ENCODE assay signal across 9 mouse cellular contexts in genomic region chr11:119863421-119863821, GRCm38 (mm10). TPM values are rescaled to one million over a fixed set of nuclear protein-coding genes. Genes with fewer than 3 reads are reported as not detected.
A peak's percentile ranks its signal among the peaks of the same experiment; 100 is the strongest.
DNase-seq lines count a peak whose midpoint lies in the region; ATAC-seq and TF ChIP-seq lines count a peak whose summit lies in the region.
"Had no signal": no experiment of that assay in that cellular context is flagged by ENCODE, and none has a peak within 500 bp of the region (broad histone marks: within the 10 kb centered on the region; RNA-seq: fewer than 3 reads in every experiment).

No protein-coding gene starts in this region.

- no peak overlapping the region for H3K4me2 ChIP-seq in heart, embryonic 11.5 days
- H3K4me2 ChIP-seq in intestine, embryonic 15.5 days (replicated peaks): no peak overlapping the region

- H3K27me3 ChIP-seq in heart, embryonic 11.5 days (ENCODE audit: control insufficient read depth, insufficient read depth, low read length): no peaks in the 10 kb centered on the region
- H3K27me3 ChIP-seq in C2C12 (ENCODE audit: control insufficient read depth, insufficient read depth, insufficient read length): no peaks in the 10 kb centered on the region
- H3K27me3 ChIP-seq in intestine, embryonic 15.5 days (replicated peaks): no peaks in the 10 kb centered on the region

- TF ChIP-seq CTCF in C2C12 (IDR thresholded peaks at IDR 0.05; ENCODE audit: control insufficient read depth, insufficient read depth, insufficient read length): no peak

- peaks cover 3% of the 10 kb centered on the region for H3K36me3 ChIP-seq in heart, embryonic 11.5 days (ENCODE audit: control insufficient read depth, insufficient read depth, low read length)
- H3K36me3 ChIP-seq in C2C12 (ENCODE audit: control insufficient read depth, insufficient read depth): peaks cover 66% of the 10 kb centered on the region
- H3K36me3 ChIP-seq in intestine, embryonic 15.5 days: peaks cover 2% of the 10 kb centered on the region; the same call in 1 of the 2 replicates

- no peaks in the 10 kb centered on the region for H3K79me3 ChIP-seq in C2C12 (ENCODE audit: low read depth)

- H3K4me3 ChIP-seq in heart, embryonic 11.5 days (ENCODE audit: low read depth, low read length): no peak overlapping the region
- H3K4me3 ChIP-seq in C2C12 (ENCODE audit: insufficient read depth, poor library complexity, severe bottlenecking): no peak overlapping the region
- no peak overlapping the region for H3K4me3 ChIP-seq in intestine, embryonic 15.5 days (replicated peaks)

- peak; percentile 95 for DNase-seq in heart, adult 11 months
- peak; percentile 32 for DNase-seq in embryo, embryonic 11.5 days (ENCODE audit: low read depth, low spot score)
- DNase-seq in natural killer cell, adult 2 months (ENCODE audit: low spot score in 2 of 2): peak; percentile 70 to 74
- DNase-seq in thymus, postnatal 36 days: no peak

- H3K4me1 ChIP-seq in heart, embryonic 11.5 days (ENCODE audit: control insufficient read depth, insufficient read depth, low read length): peaks cover 4% of the 10 kb centered on the region; the same call in 1 of the 2 replicates
- no peaks in the 10 kb centered on the region for H3K4me1 ChIP-seq in intestine, embryonic 15.5 days (replicated peaks)

- peak overlapping the region; percentile 19 for H3ac ChIP-seq in C2C12 (ENCODE audit: control insufficient read depth, insufficient read length, low read depth)

- ATAC-seq in heart, embryonic 11.5 days (replicated peaks; ENCODE audit: insufficient number of reproducible peaks, low FRiP score, low TSS enrichment): no peak
- 0 out of 2 replicates have a peak, but pooled peaks have one; percentile 25 for ATAC-seq in intestine, embryonic 15.5 days
- no peak for ATAC-seq in erythroblast, adult 5-6 weeks (replicated peaks; ENCODE audit: low FRiP score, poor library complexity, severe bottlenecking)

- no peak overlapping the region for H3K27ac ChIP-seq in heart, embryonic 11.5 days (ENCODE audit: low read depth, low read length)
- H3K27ac ChIP-seq in intestine, embryonic 15.5 days: no peak overlapping the region
- H3K27ac ChIP-seq: liver, embryonic 14.5 days had no signal

- 41% methylated on average over 10 of the region's 10 CpGs for WGBS in heart, embryonic 11.5 days (ENCODE audit: insufficient replicate concordance)
- WGBS in intestine, embryonic 15.5 days: 49% methylated on average over 10 of the region's 10 CpGs

- no peaks in the 10 kb centered on the region for H3K79me2 ChIP-seq in C2C12 (ENCODE audit: control insufficient read depth, insufficient read depth)

- H3K9me3 ChIP-seq in heart, embryonic 11.5 days (replicated peaks; ENCODE audit: control insufficient read depth, low read length): no peaks in the 10 kb centered on the region
- no peaks in the 10 kb centered on the region for H3K9me3 ChIP-seq in intestine, embryonic 15.5 days

- no peak overlapping the region for H3K9ac ChIP-seq in heart, embryonic 11.5 days (ENCODE audit: low read depth, low read length)
- no peak overlapping the region for H3K9ac ChIP-seq in intestine, embryonic 15.5 days
- H3K9ac ChIP-seq: liver, embryonic 14.5 days had no signal

TF ChIP-seq in C2C12, 6 proteins besides CTCF, POLR2A, EP300 and RAD21:
- no peak for TF ChIP-seq MYOD1 (IDR thresholded peaks at IDR 0.05; ENCODE audit: control insufficient read depth, insufficient read length, low read depth)
- peak; percentile 72 for TF ChIP-seq USF1 (IDR thresholded peaks at IDR 0.05; ENCODE audit: low read depth)
- peak; percentile 99 for TF ChIP-seq MAX (IDR thresholded peaks at IDR 0.05)

RNA-seq across cellular contexts. Expression of gene Chmp6, which starts 49.8 kb away (rescaled TPM):
- 63.7 and 66.4 TPM in 2 replicates for polyA plus RNA-seq in heart, embryonic 11.5 days (2014; fragmentation: Nextera tagmentation; extraction: Ambion mirVana)
- 64.9 TPM for polyA plus RNA-seq in C2C12 (2012; fragmentation: generic; extraction: Trizol)
- polyA plus RNA-seq in intestine, embryonic 15.5 days (2015; fragmentation: Nextera tagmentation; extraction: Ambion mirVana): 88.0 and 91.1 TPM in 2 replicates
- 5.9 and 7.7 TPM in 2 replicates for total RNA-seq in erythroblast, adult 5-6 weeks (2015; ENCODE audit: low replicate concordance)
- 3.5 and 6.7 TPM in 2 replicates for total RNA-seq in erythroblast, adult 5-6 weeks (2017; ENCODE audit: low replicate concordance)

Comparison
In these comparisons a context has a peak if more than half of its experiments do, and no peak if none do; other contexts are left out.
1. DNase-seq: peak in heart, adult 11 months (single experiment), embryo, embryonic 11.5 days (single experiment) and natural killer cell, adult 2 months (2 of 2); none in thymus, postnatal 36 days (0 of 2).